Mouse (Mus musculus) inflammation-experienced regulatory T-cells (primary cell): ENCODE results near the gene Gm867. TPM values are rescaled to one million over a fixed set of nuclear protein-coding genes. Genes with fewer than 3 reads are reported as not detected.

Source experiments
- polyA plus RNA-seq, 2 experiments: library from polyadenylated mRNA; unstranded; fragments of 100-300 nt; shearing (Covaris generic); gene quantifications; one replicate each; pipeline ENCODE4 v1.2.1; 2017

Gm867 gene
- polyA plus RNA-seq: under 1 TPM in 1 of 2 experiments, not detected in 1; 0.40 TPM

GRCm38 (mm10) chr10:75940520-75940919 lies at the start of gene Gm867:
Gene Gm867 (minus strand): TSS chr10:75940672.

GRCm38 (mm10) chr10:75954381-75954811 lies 13.9 kb upstream of the Gm867 start, which contains the start of gene Gm5134:
Gene Gm5134 (plus strand): TSS chr10:75954514.

GRCm38 (mm10) chr10:75942736-75943477 lies 2.4 kb upstream of the Gm867 start, which contains the start of gene Vpreb3:
Gene Vpreb3 (plus strand): TSS chr10:75943057.

GRCm38 (mm10) chr10:75935680-75936541 lies 4.6 kb downstream of the Gm867 start, which contains the start of gene Mmp11:
Gene Mmp11 (minus strand): TSS chr10:75936496.

GRCm38 (mm10) chr10:75932891-75933290 lies 7.6 kb downstream of the Gm867 start, which contains the start of gene Chchd10:
Gene Chchd10 (plus strand): TSS chr10:75933130.

GRCm38 (mm10) chr10:75921026-75921725 lies 19.3 kb downstream of the Gm867 start, which contains the start of gene Smarcb1:
Gene Smarcb1 (minus strand): TSS chr10:75921617.

GRCm38 (mm10) chr10:75893089-75893750 lies 47.3 kb downstream of the Gm867 start, which contains the start of gene Derl3:
Gene Derl3 (plus strand): TSS chr10:75893413.

Other genes starting within 250 kb of the Gm867 start
- gene Cabin1, start 176.3 kb downstream of the Gm867 start, polyA plus RNA-seq: 10 to 100 TPM; 47.2 to 65.3 TPM
- 10 to 100 TPM; 42.9 to 61.3 TPM for gene Ddt, start 167.3 kb downstream of the Gm867 start, polyA plus RNA-seq
- not detected for gene Gm20441, start 159.7 kb downstream of the Gm867 start, polyA plus RNA-seq
- 10 to 100 TPM; 10.3 to 11.1 TPM for gene Gstt3, start 159.3 kb downstream of the Gm867 start, polyA plus RNA-seq
- 1 to 10 TPM in 1 of 2 experiments, under 1 TPM in 1; 0.55 to 1.1 TPM for gene Gstt1, start 142.1 kb downstream of the Gm867 start, polyA plus RNA-seq
- gene Gstt4, start 118.1 kb downstream of the Gm867 start, polyA plus RNA-seq: not detected
- gene Gstt2, start 103.2 kb downstream of the Gm867 start, polyA plus RNA-seq: 10 to 100 TPM; 43.6 to 48.6 TPM
- gene Mif, start 80.4 kb downstream of the Gm867 start, polyA plus RNA-seq: 100 to 1,000 TPM; 429 to 460 TPM
- 1 to 10 TPM; 2.4 to 5.9 TPM for gene Derl3, start 47.3 kb downstream of the Gm867 start, polyA plus RNA-seq
- 10 to 100 TPM; 89.6 to 97.4 TPM for gene Smarcb1, start 19.1 kb downstream of the Gm867 start, polyA plus RNA-seq
- 100 to 1,000 TPM in 1 of 2 experiments, 10 to 100 TPM in 1; 47.4 to 109 TPM for gene Chchd10, start 7.5 kb downstream of the Gm867 start, polyA plus RNA-seq
- 10 to 100 TPM in 1 of 2 experiments, 1 to 10 TPM in 1; 6.4 to 10.9 TPM for gene Mmp11, start 4.2 kb downstream of the Gm867 start, polyA plus RNA-seq
- gene Vpreb3, start 2.4 kb upstream of the Gm867 start, polyA plus RNA-seq: 1 to 10 TPM in 1 of 2 experiments, under 1 TPM in 1; 0.87 to 2.4 TPM
- 1 to 10 TPM in 1 of 2 experiments, under 1 TPM in 1; 0.96 to 1.3 TPM for gene Gm5134, start 13.8 kb upstream of the Gm867 start, polyA plus RNA-seq
- 10 to 100 TPM; 39.6 to 43.5 TPM for gene Zfp280b, start 92.0 kb upstream of the Gm867 start, polyA plus RNA-seq
- gene Slc5a4b, start 170.3 kb upstream of the Gm867 start, polyA plus RNA-seq: under 1 TPM; 0.11 to 0.66 TPM
- not detected for gene Slc5a4a, start 206.8 kb upstream of the Gm867 start, polyA plus RNA-seq